Mouse (Mus musculus) monocyte, adult 5-6 weeks (primary cell): ENCODE results near the gene S100a4. TPM values are rescaled to one million over a fixed set of nuclear protein-coding genes. Genes with fewer than 3 reads are reported as not detected.
A peak's percentile ranks its signal among the peaks of the same experiment; 100 is the strongest.

Source experiments
- ATAC-seq: fragments of 153-309, 156-312 bp; replicated peaks from 2 replicates; pipeline ENCODE4 v1.8.0; 2017; ENCODE audit warnings: mild to moderate bottlenecking; ENCODE audit not compliant: low TSS enrichment, insufficient number of reproducible peaks, severe bottlenecking, poor library complexity, low FRiP score
- total RNA-seq: library from RNA; stranded (forward); fragments of 200-1000, 200-491, 200-594 nt; gene quantifications from 3 replicates; pipeline ENCODE4 v1.2.3, GENCODE M21; 2017

The S100a4 gene
- 562 to 1,115 TPM (median 1,082 TPM) in 3 replicates for total RNA-seq

DNA sequence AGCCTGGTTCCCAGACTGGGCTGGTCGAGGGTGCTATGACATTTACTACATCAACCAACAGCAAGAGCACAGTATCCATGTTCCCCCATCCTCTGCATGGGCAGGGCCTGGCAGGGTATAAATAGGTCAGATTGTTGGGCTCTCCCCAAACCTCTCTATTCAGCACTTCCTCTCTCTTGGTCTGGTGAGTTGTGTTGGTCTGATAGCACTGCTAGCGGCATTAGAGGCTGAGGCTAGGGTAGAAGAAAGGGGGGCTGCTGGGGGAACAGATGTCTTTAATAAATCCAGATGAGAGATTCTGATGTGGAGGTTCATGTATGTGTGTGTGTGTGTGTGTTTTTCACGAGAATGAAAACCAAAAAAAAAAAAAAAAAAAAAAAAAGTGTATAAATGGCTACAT, at the start of gene S100a4:
Gene S100a4, plus strand, starts transcription at position 149 of the 400 bp plus-strand sequence.
- ATAC-seq: peak; percentile 74

DNA sequence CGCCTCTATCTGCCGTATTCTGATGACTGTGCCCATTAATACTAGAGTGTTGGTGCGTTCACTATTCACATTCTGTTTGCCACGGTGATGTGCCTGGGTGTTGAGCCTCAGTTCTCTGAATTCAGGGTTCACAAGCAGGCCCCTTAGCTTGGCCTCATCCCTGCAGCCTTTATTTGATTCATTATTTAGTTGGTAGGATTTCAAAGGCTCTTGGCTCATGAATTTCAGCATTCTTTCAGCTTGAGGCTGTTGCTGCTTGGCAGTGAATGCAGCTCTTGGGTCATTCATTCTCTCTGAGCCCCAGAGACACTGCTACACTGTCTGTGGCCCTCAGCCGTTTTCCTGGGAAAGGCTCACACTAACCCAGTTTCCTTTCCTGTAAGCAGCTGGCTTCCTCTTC, 47.6 kb upstream of the S100a4 start:
- no peak for ATAC-seq

DNA sequence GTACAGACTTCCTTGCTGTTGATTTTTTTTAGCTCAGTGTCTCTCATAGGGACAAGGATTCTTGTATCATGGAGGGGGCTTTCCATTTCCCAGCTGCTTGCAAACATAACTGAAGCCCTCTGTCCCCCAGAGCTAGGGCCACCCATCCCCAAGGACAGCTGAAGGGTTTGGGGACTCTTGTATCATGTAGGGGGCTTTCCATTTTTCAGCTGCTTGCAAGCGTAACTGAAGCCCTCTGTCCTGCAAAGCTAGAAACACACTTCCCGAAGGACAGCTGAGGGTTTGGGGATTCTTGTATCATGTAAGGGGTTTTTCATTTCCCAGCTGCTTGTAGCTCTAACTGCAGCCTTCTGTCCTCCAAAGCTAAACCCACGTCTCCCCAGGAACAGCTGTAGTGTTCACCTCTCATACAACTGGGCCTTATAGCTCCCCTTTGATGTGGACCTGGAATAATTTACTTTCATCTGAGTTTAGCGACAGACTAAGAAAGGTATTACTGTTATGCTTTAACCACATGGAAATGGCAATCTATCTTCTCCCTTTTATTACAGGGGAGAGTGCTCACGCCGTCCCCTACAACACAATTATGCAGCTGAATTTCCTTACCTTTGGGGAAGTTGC, 43.5 kb upstream of the S100a4 start, which contains the start of gene S100a3:
Gene S100a3, plus strand, starts transcription at position 571 of the 621 bp plus-strand sequence.
- ATAC-seq: no peak

DNA sequence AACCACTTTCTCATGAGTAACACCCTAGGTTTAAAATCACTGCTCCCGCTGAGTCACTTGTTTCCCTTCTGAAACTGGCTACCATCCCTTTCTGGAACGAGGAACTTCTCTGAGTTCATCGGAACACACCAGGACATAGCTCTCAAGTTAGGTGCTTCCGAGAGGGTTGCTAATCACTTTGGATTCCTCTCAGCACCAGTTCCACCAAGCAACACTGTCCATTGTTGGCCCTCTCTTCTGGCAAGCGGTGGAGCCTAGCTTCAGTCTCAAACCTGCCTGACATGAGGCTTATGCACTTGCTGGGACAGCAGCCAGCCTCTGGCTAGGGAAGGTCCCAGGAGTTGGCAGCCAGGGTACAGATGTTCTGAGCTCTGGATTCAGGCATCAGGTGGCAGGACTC, 28.9 kb upstream of the S100a4 start:
- 0 out of 2 replicates have a peak, but pooled peaks have one; percentile 13 for ATAC-seq

DNA sequence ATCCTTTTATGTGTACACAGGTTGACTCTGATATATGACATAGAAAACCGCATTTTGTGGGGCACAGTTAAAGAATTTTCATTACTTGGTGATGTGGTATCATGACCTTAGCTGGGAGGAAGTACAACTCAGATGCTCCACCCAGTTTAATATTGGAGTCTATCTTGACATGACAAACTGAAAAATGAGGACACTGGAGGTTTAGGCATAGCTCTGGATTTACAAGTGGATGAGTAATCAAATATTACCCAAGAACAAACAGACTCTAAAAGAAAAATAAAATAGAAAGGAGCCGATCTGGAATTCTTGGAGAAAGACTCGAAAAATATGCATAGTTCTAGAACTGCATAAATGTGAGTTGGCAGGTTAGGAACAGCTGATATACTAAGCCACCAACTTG, 28.3 kb upstream of the S100a4 start:
- no peak for ATAC-seq

DNA sequence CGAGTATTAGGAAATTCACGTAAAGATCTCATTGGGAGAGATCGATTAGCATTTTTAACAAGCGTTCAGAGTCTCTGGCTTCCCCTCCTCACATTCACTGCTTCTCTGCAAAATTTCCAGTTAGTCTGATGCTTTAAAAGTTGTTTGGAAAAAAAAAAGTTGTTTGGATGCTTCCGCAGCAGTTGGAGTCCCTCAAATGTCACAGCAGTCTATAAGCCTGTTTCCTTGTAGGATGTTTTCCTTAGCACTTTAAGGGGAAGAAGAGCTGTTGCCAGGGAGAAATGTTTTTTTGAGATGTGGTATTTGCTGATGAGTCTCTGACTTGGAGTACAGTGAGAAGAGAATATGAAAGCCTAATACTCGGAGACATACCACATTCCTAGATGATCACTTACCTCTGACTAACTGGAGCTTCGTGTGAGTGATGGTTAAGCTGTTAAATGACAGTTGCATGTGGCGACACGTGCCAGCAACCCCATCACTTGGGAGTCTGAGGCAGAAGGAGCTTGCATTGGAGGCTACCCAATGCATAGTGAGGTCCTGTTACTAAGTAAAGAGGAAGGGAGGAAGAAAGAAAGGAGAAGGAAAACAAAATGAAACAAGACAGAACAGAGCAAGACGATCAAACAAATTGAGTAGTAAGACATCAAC, 27.1 kb upstream of the S100a4 start:
- ATAC-seq: no peak

DNA sequence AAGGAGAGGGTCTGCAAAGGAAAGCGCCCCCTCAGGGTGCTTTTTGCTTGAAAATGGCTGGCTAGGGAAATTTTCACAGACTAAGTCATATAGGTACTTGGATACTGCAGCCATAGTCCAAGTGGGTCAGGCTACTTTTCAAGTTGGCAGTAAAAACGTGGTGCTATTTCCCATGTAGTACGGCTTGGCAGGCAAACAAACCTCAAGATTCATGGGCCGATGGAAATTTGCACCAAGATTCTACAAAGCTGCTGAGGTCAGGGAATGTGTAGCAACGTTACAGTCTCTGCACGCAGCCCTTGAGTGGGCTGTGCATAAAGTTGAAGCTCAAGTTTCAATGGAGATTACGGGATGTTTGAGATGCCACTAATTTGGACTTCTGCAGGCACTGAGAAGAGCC, 24.1 kb upstream of the S100a4 start:
- no peak for ATAC-seq

DNA sequence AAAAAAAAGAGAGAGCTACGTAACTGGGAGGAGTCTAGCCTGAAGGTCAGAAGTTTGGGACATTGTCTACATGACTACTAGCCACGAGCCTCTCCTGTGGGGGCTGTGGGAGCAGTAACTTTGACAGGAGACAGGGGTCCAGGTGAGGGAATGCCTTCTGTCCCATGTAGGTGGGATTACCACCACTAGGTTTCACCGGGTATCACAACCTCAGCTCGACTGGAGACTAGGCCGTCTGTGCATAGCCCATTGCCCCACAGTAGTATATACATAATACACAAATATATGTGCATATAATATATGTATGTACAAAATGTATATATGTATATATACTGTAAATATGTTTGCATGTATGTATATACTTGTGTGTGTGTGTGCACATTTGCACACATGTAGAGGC, 22.4 kb upstream of the S100a4 start:
- ATAC-seq: no peak

DNA sequence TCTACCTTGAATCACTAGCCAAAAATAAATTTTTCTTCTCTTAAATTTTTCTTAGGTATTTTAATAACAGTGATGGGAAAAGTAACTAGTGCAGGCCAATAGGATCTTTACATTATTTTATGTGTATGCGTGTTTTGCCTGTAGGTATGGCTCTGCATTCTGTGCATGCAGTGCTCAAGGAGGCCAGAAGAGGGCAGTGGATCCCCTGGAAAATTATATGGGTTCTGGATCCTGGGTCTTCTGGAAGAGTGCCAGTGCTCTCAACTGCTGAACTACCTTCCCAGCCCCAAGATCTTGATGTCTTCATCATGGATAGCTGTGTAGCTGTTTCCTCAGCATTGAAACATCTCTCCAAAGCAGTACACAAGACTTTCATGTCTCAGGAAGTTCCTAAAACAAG, 21.4 kb upstream of the S100a4 start:
- ATAC-seq: no peak

DNA sequence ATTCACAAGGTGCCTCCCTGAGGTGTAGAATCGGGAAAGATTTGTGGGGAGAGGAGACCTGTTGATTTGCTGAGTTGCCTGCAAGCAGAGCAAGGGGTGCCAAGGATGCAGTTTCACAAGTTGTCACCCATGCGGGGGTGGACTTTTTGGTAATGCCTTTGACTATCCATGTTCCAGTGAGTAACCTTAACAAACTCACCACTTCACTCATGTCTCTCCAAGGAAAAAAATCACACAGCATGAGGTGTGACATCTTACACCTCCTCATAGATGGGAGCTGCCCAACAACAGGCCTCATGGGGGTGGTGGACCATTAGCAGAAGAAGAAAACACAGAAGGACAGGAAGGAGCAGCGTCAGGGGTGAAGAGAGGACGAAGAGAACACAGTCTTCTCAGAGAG, 21.0 kb upstream of the S100a4 start:
- ATAC-seq: no peak

DNA sequence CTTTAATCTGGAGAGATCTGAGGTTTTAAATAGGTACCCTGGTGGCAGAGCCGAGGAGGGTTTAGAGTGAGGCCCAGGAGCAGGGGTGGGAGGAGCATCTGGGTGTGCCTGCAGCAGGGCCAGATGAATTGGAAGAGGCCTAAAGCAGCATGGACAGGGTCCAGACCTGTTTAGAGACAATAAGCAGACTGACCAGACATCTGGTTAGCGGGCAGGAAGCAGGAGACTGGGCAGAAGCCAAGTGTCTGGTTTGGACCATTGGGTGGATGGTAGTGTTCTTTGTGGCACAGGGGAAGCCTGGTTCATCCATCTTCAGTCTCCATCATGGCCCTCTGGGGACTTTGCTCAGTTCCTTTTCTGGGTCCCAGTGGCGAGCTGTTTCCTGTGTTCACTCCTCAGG, 19.7 kb upstream of the S100a4 start:
- no peak for ATAC-seq

DNA sequence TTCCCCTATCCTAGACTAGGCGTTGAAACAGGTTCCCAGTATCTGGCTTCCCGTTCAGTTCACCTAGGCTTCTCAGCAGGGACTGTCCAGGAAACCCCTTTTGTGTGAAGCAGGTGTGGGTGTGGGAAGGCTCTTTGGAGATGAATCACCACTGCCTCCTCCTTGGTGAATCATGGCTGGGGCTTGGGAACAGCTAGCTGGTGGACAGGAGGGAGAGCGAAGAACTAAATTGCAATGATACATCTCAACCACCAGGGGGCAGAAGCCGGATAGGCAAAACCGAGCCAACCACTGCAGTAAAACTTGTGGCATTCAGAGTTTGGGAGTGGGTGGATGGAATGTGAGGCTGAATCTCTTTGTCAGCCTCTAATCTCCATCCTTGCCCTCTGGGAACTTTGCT, 18.0 kb upstream of the S100a4 start:
- ATAC-seq: peak; percentile 62

DNA sequence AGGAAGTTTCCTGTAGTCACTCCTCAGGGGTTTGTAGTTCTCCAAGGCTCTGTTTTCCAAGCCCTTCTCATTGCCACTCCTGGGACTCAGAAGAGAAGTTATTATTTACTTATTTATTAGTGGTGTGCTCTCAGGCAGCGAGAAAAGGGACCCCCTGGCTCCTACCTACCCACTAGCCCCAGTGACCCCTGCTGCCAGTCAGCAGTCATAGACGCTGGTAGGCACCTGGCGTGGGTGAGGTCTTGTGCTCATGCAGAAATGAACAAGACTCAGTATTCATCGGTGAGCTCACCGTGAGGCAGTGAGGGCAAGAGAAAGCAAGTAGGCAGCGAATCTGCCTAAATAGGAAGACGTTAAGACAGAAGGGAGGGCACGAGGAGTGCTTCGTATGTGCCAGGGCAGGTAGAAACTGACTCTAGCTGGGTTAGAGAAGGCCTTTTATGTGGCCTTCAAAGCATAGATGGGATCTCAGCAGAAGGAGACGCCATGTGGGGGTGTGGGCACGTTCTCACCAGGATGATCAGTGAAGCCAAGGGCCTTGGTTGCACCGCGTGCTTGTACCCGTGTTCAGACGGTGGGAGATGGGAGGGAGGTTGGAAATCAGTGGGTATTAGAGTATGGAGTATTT, 17.4 kb upstream of the S100a4 start:
- no peak for ATAC-seq

DNA sequence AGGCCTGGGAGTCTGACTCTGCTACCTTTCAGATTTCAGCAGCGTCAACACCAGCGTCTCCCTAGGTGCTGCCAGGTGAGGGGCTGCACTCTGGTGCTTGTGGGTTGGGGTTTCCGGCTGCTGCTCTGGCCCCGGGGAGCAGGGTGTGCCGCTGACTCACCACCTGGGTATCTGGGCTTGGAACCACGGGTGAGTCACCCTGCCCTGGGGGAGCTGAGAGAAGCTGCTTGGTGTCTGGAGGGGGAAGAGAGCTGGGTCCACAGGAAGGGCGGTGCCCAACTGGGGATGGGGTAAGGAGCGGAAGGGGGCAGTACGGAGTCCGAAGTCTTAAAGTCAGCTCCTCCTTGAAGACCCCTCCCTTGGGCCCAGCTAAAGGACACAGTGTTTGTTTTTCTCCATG, 16.7 kb upstream of the S100a4 start:
- peak; percentile 84 for ATAC-seq

DNA sequence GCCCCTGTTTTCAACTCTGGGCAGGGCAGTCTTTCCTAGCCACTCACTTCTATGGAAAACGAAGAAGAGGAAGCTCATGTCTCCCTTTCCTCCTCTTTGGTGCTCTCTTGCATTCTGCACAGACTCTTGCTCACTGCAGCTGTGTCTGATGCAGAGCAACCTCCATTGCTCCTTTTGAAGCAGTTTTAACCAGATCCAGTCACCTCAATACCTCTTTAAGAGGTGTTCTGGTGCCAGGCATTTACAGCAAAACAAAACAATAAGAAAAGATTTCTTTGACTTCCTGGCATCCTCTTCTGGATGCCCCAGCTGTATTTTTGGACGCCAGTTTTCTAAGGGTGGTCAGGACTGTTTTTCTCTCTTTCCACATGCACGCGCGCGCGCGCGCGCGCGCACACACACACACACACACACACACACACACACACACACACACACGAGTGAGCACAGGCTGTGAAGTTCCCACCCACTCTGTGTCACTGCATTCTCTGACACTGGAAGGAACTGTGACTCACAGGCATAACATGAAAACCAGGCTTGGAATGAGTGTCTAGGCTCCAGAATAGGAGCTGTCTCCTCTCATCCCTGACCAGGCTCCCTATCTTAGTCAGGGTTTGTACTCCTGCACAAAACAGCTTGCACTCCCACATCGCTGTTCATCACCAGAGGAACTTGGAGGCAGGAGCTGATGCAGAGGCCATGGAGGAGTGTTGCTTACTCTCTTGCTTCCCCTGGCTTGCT, 16.0 kb upstream of the S100a4 start:
- no peak for ATAC-seq

DNA sequence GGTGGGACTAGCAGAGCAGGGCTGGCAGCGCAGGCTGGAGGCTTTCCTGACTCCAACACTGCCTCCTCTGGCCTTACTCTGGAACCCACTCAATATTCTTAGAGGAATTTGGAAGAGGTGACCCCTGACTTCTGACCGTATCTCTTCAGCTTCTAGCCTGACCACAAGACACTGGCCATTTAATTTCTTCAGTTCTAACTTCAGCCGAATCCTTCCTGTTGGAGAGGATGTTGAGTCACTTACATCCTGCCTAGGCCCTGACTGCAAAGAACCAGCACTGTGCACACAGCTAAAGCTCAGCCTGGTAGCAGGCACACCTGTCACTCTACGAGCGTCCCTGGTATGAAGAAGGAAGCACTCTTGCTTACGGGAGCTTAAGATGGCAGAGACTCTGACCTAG, 14.2 kb upstream of the S100a4 start:
- no peak for ATAC-seq

DNA sequence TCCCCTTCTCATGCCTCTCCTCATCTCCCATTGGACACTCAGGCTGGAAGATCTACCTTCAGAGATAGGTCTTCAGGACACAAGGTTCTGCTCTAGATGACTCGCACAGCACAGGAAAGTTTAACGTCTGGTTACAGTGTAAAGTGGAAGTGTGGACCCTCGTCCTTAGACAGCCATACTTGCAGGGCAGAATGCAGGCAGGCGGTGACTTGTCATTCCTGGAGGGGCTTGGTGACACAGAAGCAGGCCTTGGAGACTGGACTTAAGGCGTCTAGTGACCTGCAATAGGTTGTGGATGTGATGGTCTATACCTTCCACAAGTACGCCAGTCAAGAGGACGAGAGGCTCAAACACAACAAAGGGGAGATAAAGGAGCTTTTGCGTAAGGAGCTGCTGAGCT, 13.6 kb upstream of the S100a4 start, which contains the start of gene S100a2:
Gene S100a2, plus strand, starts transcription at position 301 of the 400 bp plus-strand sequence.
- ATAC-seq: no peak

DNA sequence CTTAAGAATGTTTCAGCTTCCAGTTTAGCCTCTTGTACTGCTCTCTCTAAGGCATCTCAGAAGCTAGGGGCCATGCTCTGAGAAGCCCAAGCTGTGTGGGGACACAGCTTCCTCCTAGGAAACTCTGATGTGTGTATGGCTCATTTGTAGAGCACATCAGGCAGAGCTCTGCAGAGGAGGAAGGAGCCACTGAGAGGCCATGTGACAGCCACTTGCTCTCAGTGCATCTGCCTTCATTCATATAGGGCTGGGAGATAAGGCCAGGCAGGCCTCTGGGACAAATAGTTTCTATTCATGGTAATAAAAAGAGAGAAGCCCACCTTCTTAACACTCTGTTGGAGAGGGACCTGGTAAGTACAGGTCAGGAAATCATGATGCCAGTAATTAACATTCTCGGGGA, 9.1 kb upstream of the S100a4 start:
- no peak for ATAC-seq

DNA sequence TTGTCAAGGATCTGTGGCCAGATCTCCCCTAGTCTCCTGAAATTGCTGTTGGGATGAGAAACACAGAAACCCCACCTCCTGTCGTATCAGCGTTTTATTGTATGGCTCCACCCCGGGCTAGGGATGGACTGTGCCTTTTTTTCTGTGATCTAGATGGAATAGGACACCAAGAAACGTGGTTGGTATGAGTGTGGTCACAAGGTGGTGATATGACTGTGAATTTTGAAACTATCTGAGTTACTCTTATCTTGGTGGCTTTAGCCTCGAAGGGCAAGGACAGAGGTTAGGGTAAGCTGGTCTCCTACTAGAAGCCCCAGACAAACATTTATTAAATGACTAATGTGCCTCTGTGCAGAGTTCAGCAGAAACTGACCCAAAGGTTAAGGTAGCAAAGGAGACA, 8.0 kb upstream of the S100a4 start:
- no peak for ATAC-seq
